Mouse (Mus musculus) stomach, postnatal 0 days (tissue): ENCODE measurements around the gene Skiv2l.

Experiments used
- CTCF ChIP-seq: IDR thresholded peaks from 2 replicates; pipeline ENCODE4 v1.5.1; 2016; ENCODE audit warnings: antibody characterized with exemption, low read depth, mild to moderate bottlenecking, moderate library complexity
- EP300 ChIP-seq: optimal IDR thresholded peaks from 2 replicates; pipeline ENCODE3; 2016; ENCODE audit warnings: antibody characterized with exemption

- TF ChIP-seq CTCF = no peak
- no peak for TF ChIP-seq EP300
Observed at GRCm38 (mm10) chr17:34858670-34859069, 8.7 kb upstream of the Skiv2l start.
